Mouse (Mus musculus): ENCODE data around the gene Bsx. TPM values are rescaled to one million over a fixed set of nuclear protein-coding genes. Genes with fewer than 3 reads are reported as not detected.

Gene Bsx
- polyA plus RNA-seq, 1 experiment from 2014 or later: not detected

- Histone ChIP-seq H3K4me3 (ENCODE audit: low read depth, low read length) (no peak overlapping the region), H3K4me2 (ENCODE audit: low read depth, low read length) (no peak overlapping the region), H3K36me3 (ENCODE audit: control insufficient read depth, insufficient read depth) (no peaks in the 10 kb centered on the region), H3K27ac (ENCODE audit: low read length) (no peak overlapping the region), H3K4me1 (ENCODE audit: control insufficient read depth, low read depth, low read length) (no peaks in the 10 kb centered on the region), H3K9ac (ENCODE audit: low read depth, low read length) (no peak overlapping the region), H3K9me3 (replicated peaks; ENCODE audit: control insufficient read depth, low read length) (no peaks in the 10 kb centered on the region), H3K27me3 (ENCODE audit: control insufficient read depth, insufficient read depth, low read depth, low read length) (peaks cover 76% of the 10 kb centered on the region)
- 2% methylated on average over 32 of the region's 32 CpGs for WGBS (ENCODE audit: insufficient replicate concordance)
- no peak for ATAC-seq (ENCODE audit: low read depth)
These were observed 4.5 kb downstream of the Bsx start for GRCm38 (mm10) chr9:40878291-40878945.

- H3K4me3 ChIP-seq (ENCODE audit: low read depth, low read length): no peak overlapping the region
- H3K9ac ChIP-seq (ENCODE audit: low read depth, low read length): no peak overlapping the region
- H3K27ac ChIP-seq (ENCODE audit: low read length): no peak overlapping the region
- H3K27me3 ChIP-seq (ENCODE audit: control insufficient read depth, insufficient read depth, low read depth, low read length): peaks cover 70% of the 10 kb centered on the region
- H3K36me3 ChIP-seq (ENCODE audit: control insufficient read depth, insufficient read depth): no peaks in the 10 kb centered on the region
- no peaks in the 10 kb centered on the region for H3K9me3 ChIP-seq (replicated peaks; ENCODE audit: control insufficient read depth, low read length)
- no peak for ATAC-seq (ENCODE audit: low read depth)
- no peak overlapping the region for H3K4me2 ChIP-seq (ENCODE audit: low read depth, low read length)
- H3K4me1 ChIP-seq (ENCODE audit: control insufficient read depth, low read depth, low read length): no peaks in the 10 kb centered on the region
- WGBS (ENCODE audit: insufficient replicate concordance): 2% methylated on average over 14 of the region's 14 CpGs
These were observed 5.1 kb downstream of the Bsx start for GRCm38 (mm10) chr9:40878998-40879397.

- H3K27ac ChIP-seq (ENCODE audit: low read length): no peak overlapping the region
These were observed 11.7 kb downstream of the Bsx start for GRCm38 (mm10) chr9:40885669-40886068.

GRCm38 (mm10) chr9:40889389-40889788 is 15.5 kb downstream of the Bsx start:
- no peaks in the 10 kb centered on the region for H3K36me3 ChIP-seq (ENCODE audit: control insufficient read depth, insufficient read depth)
- H3K4me3 ChIP-seq (ENCODE audit: low read depth, low read length): no peak overlapping the region
- no peaks in the 10 kb centered on the region for H3K4me1 ChIP-seq (ENCODE audit: control insufficient read depth, low read depth, low read length)
- no peak for ATAC-seq (ENCODE audit: low read depth)
- no peak overlapping the region for H3K9ac ChIP-seq (ENCODE audit: low read depth, low read length)
- 40% methylated on average over 12 of the region's 12 CpGs for WGBS (ENCODE audit: insufficient replicate concordance)
- no peak overlapping the region for H3K27ac ChIP-seq (ENCODE audit: low read length)
- H3K27me3 ChIP-seq (ENCODE audit: control insufficient read depth, insufficient read depth, low read depth, low read length): no peaks in the 10 kb centered on the region; the same call in none of the 2 replicates
- no peaks in the 10 kb centered on the region for H3K9me3 ChIP-seq (replicated peaks; ENCODE audit: control insufficient read depth, low read length)
- no peak overlapping the region for H3K4me2 ChIP-seq (ENCODE audit: low read depth, low read length)

More at GRCm38 (mm10) chr9:40885669-40886068, 11.7 kb downstream of the Bsx start:
- ATAC-seq (ENCODE audit: low read depth): no peak
- WGBS (ENCODE audit: insufficient replicate concordance): 48% methylated on average over 10 of the region's 10 CpGs
- no peaks in the 10 kb centered on the region for H3K9me3 ChIP-seq (replicated peaks; ENCODE audit: control insufficient read depth, low read length)
- H3K9ac ChIP-seq (ENCODE audit: low read depth, low read length): no peak overlapping the region
- no peaks in the 10 kb centered on the region for H3K4me1 ChIP-seq (ENCODE audit: control insufficient read depth, low read depth, low read length)
- H3K36me3 ChIP-seq (ENCODE audit: control insufficient read depth, insufficient read depth): no peaks in the 10 kb centered on the region
- H3K27me3 ChIP-seq (ENCODE audit: control insufficient read depth, insufficient read depth, low read depth, low read length): peaks cover 6% of the 10 kb centered on the region
- no peak overlapping the region for H3K4me2 ChIP-seq (ENCODE audit: low read depth, low read length)
- no peak overlapping the region for H3K4me3 ChIP-seq (ENCODE audit: low read depth, low read length)

GRCm38 (mm10) chr9:40892456-40892855 is 18.5 kb downstream of the Bsx start:
- H3K9ac ChIP-seq (ENCODE audit: low read depth, low read length): no peak overlapping the region
- no peak overlapping the region for H3K27ac ChIP-seq (ENCODE audit: low read length)
- no peak for ATAC-seq (ENCODE audit: low read depth)
- no peak overlapping the region for H3K4me3 ChIP-seq (ENCODE audit: low read depth, low read length)
- no peaks in the 10 kb centered on the region for H3K36me3 ChIP-seq (ENCODE audit: control insufficient read depth, insufficient read depth)
- 55% methylated on average over 6 of the region's 6 CpGs for WGBS (ENCODE audit: insufficient replicate concordance)
- no peaks in the 10 kb centered on the region for H3K9me3 ChIP-seq (replicated peaks; ENCODE audit: control insufficient read depth, low read length)
- H3K4me1 ChIP-seq (ENCODE audit: control insufficient read depth, low read depth, low read length): no peaks in the 10 kb centered on the region
- H3K4me2 ChIP-seq (ENCODE audit: low read depth, low read length): no peak overlapping the region
- no peaks in the 10 kb centered on the region; the same call in 1 of the 2 replicates for H3K27me3 ChIP-seq (ENCODE audit: control insufficient read depth, insufficient read depth, low read depth, low read length)

- Histone ChIP-seq H3K36me3 (ENCODE audit: control insufficient read depth, insufficient read depth) (no peaks in the 10 kb centered on the region), H3K4me1 (ENCODE audit: control insufficient read depth, low read depth, low read length) (no peaks in the 10 kb centered on the region), H3K9ac (ENCODE audit: low read depth, low read length) (no peak overlapping the region), H3K4me2 (ENCODE audit: low read depth, low read length) (no peak overlapping the region), H3K4me3 (ENCODE audit: low read depth, low read length) (no peak overlapping the region), H3K27me3 (ENCODE audit: control insufficient read depth, insufficient read depth, low read depth, low read length) (no peaks in the 10 kb centered on the region), H3K27ac (ENCODE audit: low read length) (no peak overlapping the region), H3K9me3 (replicated peaks; ENCODE audit: control insufficient read depth, low read length) (no peaks in the 10 kb centered on the region)
- 36% methylated on average over 8 of the region's 8 CpGs for WGBS (ENCODE audit: insufficient replicate concordance)
- ATAC-seq (ENCODE audit: low read depth): no peak
These were observed 33.5 kb downstream of the Bsx start for GRCm38 (mm10) chr9:40907413-40907812.

- 63% methylated on average over 8 of the region's 8 CpGs for WGBS (ENCODE audit: insufficient replicate concordance)
- no peak overlapping the region for H3K27ac ChIP-seq (ENCODE audit: low read length)
- no peak overlapping the region for H3K4me3 ChIP-seq (ENCODE audit: low read depth, low read length)
- no peaks in the 10 kb centered on the region for H3K4me1 ChIP-seq (ENCODE audit: control insufficient read depth, low read depth, low read length)
- H3K27me3 ChIP-seq (ENCODE audit: control insufficient read depth, insufficient read depth, low read depth, low read length): no peaks in the 10 kb centered on the region
- H3K36me3 ChIP-seq (ENCODE audit: control insufficient read depth, insufficient read depth): no peaks in the 10 kb centered on the region
- no peak overlapping the region for H3K4me2 ChIP-seq (ENCODE audit: low read depth, low read length)
- no peak for ATAC-seq (ENCODE audit: low read depth)
- no peak overlapping the region for H3K9ac ChIP-seq (ENCODE audit: low read depth, low read length)
- H3K9me3 ChIP-seq (replicated peaks; ENCODE audit: control insufficient read depth, low read length): no peaks in the 10 kb centered on the region
These were observed 34.5 kb downstream of the Bsx start for GRCm38 (mm10) chr9:40908411-40908810.

- H3K4me3 ChIP-seq (ENCODE audit: low read depth, low read length): no peak overlapping the region
- no peak overlapping the region for H3K9ac ChIP-seq (ENCODE audit: low read depth, low read length)
These were observed 35.0 kb downstream of the Bsx start for GRCm38 (mm10) chr9:40908915-40909314.

GRCm38 (mm10) chr9:40917871-40918613 is 44.1 kb downstream of the Bsx start:
- Histone ChIP-seq H3K4me1 (ENCODE audit: control insufficient read depth, low read depth, low read length) (no peaks in the 10 kb centered on the region), H3K9ac (ENCODE audit: low read depth, low read length) (no peak overlapping the region), H3K27me3 (ENCODE audit: control insufficient read depth, insufficient read depth, low read depth, low read length) (no peaks in the 10 kb centered on the region), H3K4me3 (ENCODE audit: low read depth, low read length) (no peak overlapping the region), H3K4me2 (ENCODE audit: low read depth, low read length) (no peak overlapping the region), H3K36me3 (ENCODE audit: control insufficient read depth, insufficient read depth) (no peaks in the 10 kb centered on the region), H3K9me3 (replicated peaks; ENCODE audit: control insufficient read depth, low read length) (no peaks in the 10 kb centered on the region), H3K27ac (ENCODE audit: low read length) (no peak overlapping the region)
- no peak for ATAC-seq (ENCODE audit: low read depth)
- WGBS (ENCODE audit: insufficient replicate concordance): 40% methylated on average over 12 of the region's 12 CpGs

More at GRCm38 (mm10) chr9:40908915-40909314, 35.0 kb downstream of the Bsx start:
- no peak for ATAC-seq (ENCODE audit: low read depth)
- Histone ChIP-seq H3K4me1 (ENCODE audit: control insufficient read depth, low read depth, low read length) (no peaks in the 10 kb centered on the region), H3K27ac (ENCODE audit: low read length) (no peak overlapping the region), H3K4me2 (ENCODE audit: low read depth, low read length) (no peak overlapping the region), H3K36me3 (ENCODE audit: control insufficient read depth, insufficient read depth) (no peaks in the 10 kb centered on the region), H3K9me3 (replicated peaks; ENCODE audit: control insufficient read depth, low read length) (no peaks in the 10 kb centered on the region), H3K27me3 (ENCODE audit: control insufficient read depth, insufficient read depth, low read depth, low read length) (no peaks in the 10 kb centered on the region)
- WGBS (ENCODE audit: insufficient replicate concordance): 66% methylated on average over 7 of the region's 7 CpGs

Data from liver, embryonic 16.5 days (tissue).